Mouse (Mus musculus) G1E-ER4 (cell line): Measurements from ENCODE around the gene Dguok. TPM values are rescaled to one million over a fixed set of nuclear protein-coding genes. Genes with fewer than 3 reads are reported as not detected.

Source experiments
- GATA1 ChIP-seq: IDR thresholded peaks from one replicate; pipeline ENCODE4 v1.8.0; 2012; ENCODE audit warnings: low read length, inconsistent platforms
- polyA plus RNA-seq: library from polyadenylated mRNA; stranded (reverse); fragments of >175 nt; gene quantifications from 2 replicates; pipeline ENCODE4 v1.2.3, GENCODE M21; 2012

The Dguok gene
- polyA plus RNA-seq, 1 experiment = 8.9 TPM

DNA sequence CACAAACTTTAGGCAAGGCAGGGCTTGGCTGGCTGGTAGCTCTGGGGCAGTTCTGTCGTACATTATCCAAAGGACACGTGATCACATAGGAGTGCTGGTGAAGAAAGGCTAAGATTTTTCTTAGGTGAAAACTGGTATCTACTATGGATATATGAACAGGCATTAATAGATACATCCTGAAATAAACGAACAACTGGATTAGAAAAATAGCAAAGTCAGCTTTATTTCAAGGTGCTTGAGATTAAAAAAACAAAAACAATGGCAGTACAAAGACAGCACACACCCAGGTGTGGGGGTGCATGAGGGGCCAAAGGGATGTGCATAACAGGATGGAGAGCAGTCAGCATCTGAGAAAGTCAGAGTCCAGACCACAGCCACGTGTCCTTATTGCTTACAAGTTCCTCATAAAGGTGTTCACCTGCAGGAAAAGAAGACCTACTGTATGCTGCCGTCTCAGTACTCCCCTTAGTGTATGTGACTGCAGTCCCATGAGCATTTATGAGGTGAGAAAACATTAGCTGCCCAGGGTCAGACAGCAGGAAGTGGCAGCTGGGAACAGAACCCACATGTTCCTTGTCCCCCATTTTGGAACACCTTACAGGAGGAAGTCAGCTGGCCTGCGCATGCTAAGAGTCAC is 26.6 kb downstream of the Dguok start:
- no peak for TF ChIP-seq GATA1

GRCm38 (mm10) chr6:83479193-83479592 is 27.6 kb downstream of the Dguok start:
- TF ChIP-seq GATA1 = no peak

GRCm38 (mm10) chr6:83478628-83479027 is 28.1 kb downstream of the Dguok start:
- TF ChIP-seq GATA1 = no peak

DNA sequence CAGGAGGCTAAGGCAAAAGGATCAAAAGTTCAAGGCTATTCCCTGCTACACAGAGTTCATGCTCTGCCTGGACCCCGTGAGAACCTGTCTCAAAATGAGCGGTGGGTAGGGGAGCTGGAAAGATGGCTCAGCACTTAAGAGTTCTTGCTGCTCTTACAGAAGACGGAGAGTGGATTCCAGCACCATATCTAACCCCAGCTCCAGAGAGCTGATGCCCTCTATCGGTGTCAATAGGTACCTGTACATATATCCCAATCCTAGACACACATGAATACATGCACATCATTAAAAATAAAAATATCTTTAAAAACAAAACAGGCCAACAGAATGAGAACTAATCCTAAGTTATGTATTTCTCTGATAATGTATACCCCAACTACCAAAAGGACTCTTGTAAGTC is 28.6 kb downstream of the Dguok start:
- no peak for TF ChIP-seq GATA1

GRCm38 (mm10) chr6:83475431-83475830 is 31.3 kb downstream of the Dguok start:
- no peak for TF ChIP-seq GATA1

DNA sequence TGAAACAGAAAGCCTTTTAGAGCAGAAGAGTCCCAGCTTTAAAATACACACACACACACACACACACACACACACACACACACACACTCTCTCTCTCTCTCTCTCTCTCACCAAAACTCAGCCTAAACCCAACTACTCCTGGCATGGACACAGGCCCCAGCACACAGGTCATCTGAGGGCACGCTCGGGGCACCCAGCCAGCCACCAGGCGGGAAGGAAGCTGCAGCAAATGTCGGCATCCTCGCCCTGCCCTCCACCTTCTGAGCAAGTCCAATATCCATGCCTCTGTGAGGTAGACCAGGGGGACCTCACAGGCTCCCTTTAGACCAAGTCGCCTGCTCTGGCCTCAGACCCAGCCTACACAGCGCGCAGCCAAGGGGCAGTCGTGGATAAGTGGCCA is 33.5 kb downstream of the Dguok start:
- TF ChIP-seq GATA1 = no peak

DNA sequence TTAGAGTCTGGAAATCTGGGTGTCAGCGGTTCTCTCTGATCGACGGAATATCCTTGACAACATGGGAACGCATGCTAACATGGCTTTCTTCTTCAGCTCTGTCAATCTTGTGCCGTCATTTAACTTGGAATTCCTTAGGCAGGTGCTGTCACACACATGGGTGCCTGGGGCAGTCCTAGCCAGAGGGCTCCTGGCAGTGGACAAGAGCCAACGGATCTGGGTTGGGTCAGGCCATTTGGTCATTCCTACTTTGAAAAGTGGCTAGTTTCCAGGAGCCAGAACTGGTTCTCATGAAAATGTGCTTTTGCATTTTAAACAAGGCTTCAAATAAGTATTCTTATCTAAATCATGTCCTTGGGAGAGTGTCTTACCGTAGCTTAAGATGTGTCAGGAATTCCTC is 35.0 kb downstream of the Dguok start:
- TF ChIP-seq GATA1 = no peak

DNA sequence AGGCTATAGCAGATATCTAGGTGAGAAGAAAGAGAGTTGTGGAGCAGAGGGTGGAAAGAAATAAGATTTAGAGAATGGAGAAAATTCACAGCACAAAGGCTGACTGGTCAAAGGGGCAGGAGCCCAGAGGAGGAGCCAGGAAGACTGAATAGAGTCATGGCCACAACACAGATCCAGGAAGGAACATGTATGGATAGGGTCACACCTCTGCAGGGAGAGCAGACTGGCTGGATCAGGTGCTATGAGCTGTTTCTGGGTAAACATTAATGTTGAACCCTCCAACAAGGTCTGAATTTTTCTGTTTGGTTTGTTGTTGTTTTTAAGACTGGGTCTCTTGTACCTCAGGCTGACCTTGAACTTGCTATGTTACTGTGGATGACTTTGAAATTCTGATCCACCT is 42.8 kb downstream of the Dguok start:
- TF ChIP-seq GATA1 = no peak

- TF ChIP-seq GATA1 = no peak
These were observed 47.6 kb downstream of the Dguok start, which contains the start of gene Tet3 for GRCm38 (mm10) chr6:83459034-83459644. Gene Tet3, minus strand, starts transcription at chr6:83459084.

DNA sequence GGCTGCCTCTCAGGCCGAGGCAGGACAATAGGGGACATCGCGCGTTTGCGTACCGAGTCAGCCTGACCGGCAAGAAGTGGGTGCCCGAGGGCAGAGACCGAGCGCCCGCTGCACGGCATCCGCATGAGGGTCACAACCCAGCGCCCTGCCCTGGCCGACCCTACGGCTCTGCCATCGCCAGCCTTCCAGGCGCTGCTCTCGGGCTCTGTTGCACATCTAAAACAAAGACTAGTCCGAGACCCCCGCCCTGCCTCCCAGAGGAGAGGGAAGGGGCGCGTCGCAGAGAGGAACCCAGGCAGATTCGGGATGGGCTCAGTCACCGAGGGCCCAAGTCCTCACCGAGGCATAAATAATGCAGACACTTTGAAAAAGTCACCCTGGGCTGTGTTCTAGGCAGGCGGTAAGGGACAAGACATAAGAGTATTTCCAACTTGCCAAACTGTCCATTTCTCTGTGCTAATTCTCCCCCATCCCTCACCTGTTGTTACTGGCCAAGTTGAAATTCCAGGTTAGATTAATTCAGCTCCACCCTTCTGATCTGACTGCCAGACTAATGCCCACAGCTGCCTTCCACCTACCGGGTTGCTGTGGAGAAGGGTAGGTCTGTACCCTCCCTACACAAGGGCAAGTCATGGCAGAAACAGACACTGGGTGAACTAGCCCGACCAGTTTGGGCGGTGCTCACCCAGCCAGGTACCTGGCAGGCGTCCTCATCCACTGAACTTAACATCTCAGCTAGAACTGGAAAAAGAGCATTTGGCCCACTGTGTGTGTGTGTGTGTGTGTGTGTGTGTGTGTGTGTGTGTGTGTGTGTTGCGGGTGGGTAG is 49.6 kb downstream of the Dguok start:
- no peak for TF ChIP-seq GATA1

- TF ChIP-seq GATA1 = no peak
These were observed 50.4 kb downstream of the Dguok start for GRCm38 (mm10) chr6:83456131-83456983.

GRCm38 (mm10) chr6:83455328-83456130 is 51.2 kb downstream of the Dguok start:
- TF ChIP-seq GATA1 = no peak

- no peak for TF ChIP-seq GATA1
These were observed 53.1 kb downstream of the Dguok start for GRCm38 (mm10) chr6:83453706-83454105.

- TF ChIP-seq GATA1 = no peak
These were observed 56.1 kb downstream of the Dguok start for GRCm38 (mm10) chr6:83450451-83451303.
